Mouse (Mus musculus): ENCODE measurements around the gene Crybg2. TPM values are rescaled to one million over a fixed set of nuclear protein-coding genes. Genes with fewer than 3 reads are reported as not detected.

Gene Crybg2
- total and polyA plus RNA-seq, 3 experiments: 0.65 to 2.3 TPM; not detected in 1

GRCm38 (mm10) chr4:134106105-134106504 lies 45.5 kb downstream of the Crybg2 start (continued):
- no peak for TF ChIP-seq MEF2A (IDR thresholded peaks at IDR 0.05; ENCODE audit: extremely low read depth, insufficient replicate concordance, low read depth, low read length, poor library complexity, severe bottlenecking)

- DNase-seq (ENCODE audit: low read depth, low spot score): no peak
- Histone ChIP-seq H3K4me3 (ENCODE audit: control insufficient read depth in 1 of 2, insufficient read depth in 1 of 2, low read depth in 2 of 2, low read length in 2 of 2) (no peak overlapping the region), H3K4me1 (ENCODE audit: control insufficient read depth in 1 of 2, insufficient read depth in 2 of 2, low read length in 2 of 2) (peaks cover 18 to 45% of the 10 kb centered on the region in 2 experiments), H3K27me3 (ENCODE audit: control insufficient read depth in 1 of 2, insufficient read depth in 2 of 2, low read length in 2 of 2) (no peaks in the 10 kb centered on the region), H3K27ac (ENCODE audit: control insufficient read depth, low read depth, low read length) (no peak overlapping the region), H3K9me3 (replicated peaks; ENCODE audit: insufficient read depth, low read length) (no peaks in the 10 kb centered on the region), H3K79me2 (ENCODE audit: control insufficient read depth, insufficient read depth, low read length, poor library complexity) (no peaks in the 10 kb centered on the region), H3K9ac (ENCODE audit: control insufficient read depth, low read depth, low read length, poor library complexity, severe bottlenecking) (no peak overlapping the region), H3K36me3 (ENCODE audit: control insufficient read depth in 1 of 2, insufficient read depth in 2 of 2, low read length in 2 of 2) (peaks cover 0 to 27% of the 10 kb centered on the region in 2 experiments; a peak in 2 of 4 replicates)
- TF ChIP-seq ZKSCAN1 (IDR thresholded peaks at IDR 0.05; ENCODE audit: low read depth, low read length): no peak
- TF ChIP-seq MAZ (IDR thresholded peaks at IDR 0.05; ENCODE audit: low read depth, low read length): no peak
- no peak for TF ChIP-seq UBTF (IDR thresholded peaks at IDR 0.05; ENCODE audit: borderline replicate concordance, insufficient read depth, low read depth, low read length)
- no peak for TF ChIP-seq MYB (IDR thresholded peaks at IDR 0.05; ENCODE audit: low read depth, low read length)
- no peak for TF ChIP-seq ZC3H11A (IDR thresholded peaks at IDR 0.05; ENCODE audit: low read depth, low read length)
- TF ChIP-seq ELF1 (IDR thresholded peaks at IDR 0.05; ENCODE audit: low read depth, low read length): no peak
- TF ChIP-seq MXI1 (IDR thresholded peaks at IDR 0.05; ENCODE audit: low read depth, low read length): no peak
- TF ChIP-seq RCOR1 (IDR thresholded peaks at IDR 0.05; ENCODE audit: low read depth, low read length): no peak
- TF ChIP-seq ETS1 (IDR thresholded peaks at IDR 0.05; ENCODE audit: low read depth, low read length): no peak
- no peak for TF ChIP-seq TCF12 (IDR thresholded peaks at IDR 0.05; ENCODE audit: low read depth, low read length)
- no peak for TF ChIP-seq GATA1 (IDR thresholded peaks at IDR 0.05; ENCODE audit: low read depth, low read length)
- TF ChIP-seq MAFK (IDR thresholded peaks at IDR 0.05; ENCODE audit: borderline replicate concordance, low read depth, low read length): no peak
Measured at GRCm38 (mm10) chr4:134107730-134108129, 47.1 kb downstream of the Crybg2 start.

GRCm38 (mm10) chr4:134108196-134108595 lies 47.6 kb downstream of the Crybg2 start:
- Histone ChIP-seq H3K27me3 (ENCODE audit: control insufficient read depth in 1 of 2, insufficient read depth in 2 of 2, low read length in 2 of 2) (no peaks in the 10 kb centered on the region), H3K9ac (ENCODE audit: control insufficient read depth, low read depth, low read length, poor library complexity, severe bottlenecking) (no peak overlapping the region), H3K4me3 (ENCODE audit: control insufficient read depth in 1 of 2, insufficient read depth in 1 of 2, low read depth in 2 of 2, low read length in 2 of 2) (no peak overlapping the region), H3K79me2 (ENCODE audit: control insufficient read depth, insufficient read depth, low read length, poor library complexity) (no peaks in the 10 kb centered on the region), H3K27ac (ENCODE audit: control insufficient read depth, low read depth, low read length) (no peak overlapping the region), H3K9me3 (replicated peaks; ENCODE audit: insufficient read depth, low read length) (no peaks in the 10 kb centered on the region), H3K36me3 (ENCODE audit: control insufficient read depth in 1 of 2, insufficient read depth in 2 of 2, low read length in 2 of 2) (peaks cover 0 to 25% of the 10 kb centered on the region in 2 experiments; a peak in 2 of 4 replicates), H3K4me1 (ENCODE audit: control insufficient read depth in 1 of 2, insufficient read depth in 2 of 2, low read length in 2 of 2) (peaks cover 18 to 45% of the 10 kb centered on the region in 2 experiments)
- TF ChIP-seq MAZ (IDR thresholded peaks at IDR 0.05; ENCODE audit: low read depth, low read length): no peak
- DNase-seq (ENCODE audit: low read depth, low spot score): no peak

Data from MEL (cell line).